Mouse (Mus musculus) MEL (cell line): ENCODE data around the gene Mgll. TPM values are rescaled to one million over a fixed set of nuclear protein-coding genes. Genes with fewer than 3 reads are reported as not detected.

Experiments used
- DNase-seq: peaks from one replicate; pipeline ENCODE4 v3.0.0; 2011; ENCODE audit warnings: low read depth, low spot score
- H3K27ac ChIP-seq: 2 replicates; pipeline ENCODE4 v1.5.1; 2012; ENCODE audit warnings: low read depth, mild to moderate bottlenecking, control low read depth, low read length, moderate library complexity; ENCODE audit not compliant: control insufficient read depth
- H3K27me3 ChIP-seq, 2 experiments: fragments of 150-350 bp in 1 of 2; sonication (generic) in 1 of 2; 2 replicates each; pipeline ENCODE4 v1.6.1; 2012; ENCODE audit warnings: low read length in 2 of 2, mild to moderate bottlenecking in 2 of 2, improper control_type of control experiment in 1 of 2, moderate library complexity in 1 of 2; ENCODE audit not compliant: insufficient read depth in 2 of 2, control insufficient read depth in 1 of 2
- H3K36me3 ChIP-seq, 2 experiments: 2 replicates each; pipeline ENCODE4 v1.6.1; 2012 to 2014; ENCODE audit warnings: low read length in 2 of 2, improper control_type of control experiment in 1 of 2, inconsistent platforms in 1 of 2, mild to moderate bottlenecking in 1 of 2; ENCODE audit not compliant: insufficient read depth in 2 of 2, control insufficient read depth in 1 of 2
- H3K4me1 ChIP-seq, 2 experiments: fragments of 150-350 bp in 1 of 2; sonication (generic) in 1 of 2; 2 replicates each; pipeline ENCODE4 v1.6.1; 2012; ENCODE audit warnings: low read length in 2 of 2, improper control_type of control experiment in 1 of 2, mild to moderate bottlenecking in 1 of 2; ENCODE audit not compliant: insufficient read depth in 2 of 2, control insufficient read depth in 1 of 2
- H3K4me3 ChIP-seq, 2 experiments: fragments of 150-350 bp in 1 of 2; sonication (generic) in 1 of 2; 2 replicates each; pipeline ENCODE4 v1.5.1; 2012; ENCODE audit warnings: low read depth in 2 of 2, low read length in 2 of 2, mild to moderate bottlenecking in 2 of 2, moderate library complexity in 2 of 2, control low read depth in 1 of 2, improper control_type of control experiment in 1 of 2; ENCODE audit not compliant: control insufficient read depth in 1 of 2, insufficient read depth in 1 of 2
- H3K79me2 ChIP-seq: 2 replicates; pipeline ENCODE4 v1.6.1; 2012; ENCODE audit warnings: mild to moderate bottlenecking, low read length, moderate library complexity; ENCODE audit not compliant: control insufficient read depth, poor library complexity, insufficient read depth
- H3K9ac ChIP-seq: 2 replicates; pipeline ENCODE4 v1.6.1; 2012; ENCODE audit warnings: low read depth, mild to moderate bottlenecking, control low read depth, low read length, moderate library complexity; ENCODE audit not compliant: control insufficient read depth, poor library complexity, severe bottlenecking
- H3K9me3 ChIP-seq: fragments of 150-350 bp; sonication (generic); replicated peaks from 2 replicates; pipeline ENCODE4 v1.6.1; 2012; ENCODE audit warnings: mild to moderate bottlenecking, low read length, improper control_type of control experiment, moderate library complexity; ENCODE audit not compliant: insufficient read depth
- CHD1 ChIP-seq: IDR thresholded peaks from 2 replicates; pipeline ENCODE4 v1.6.1; 2012; ENCODE audit warnings: low read depth, mild to moderate bottlenecking, inconsistent platforms, low read length, improper control_type of control experiment
- CHD2 ChIP-seq: IDR thresholded peaks from 2 replicates; pipeline ENCODE4 v1.6.1; 2011; ENCODE audit warnings: low read length, improper control_type of control experiment
- ELF1 ChIP-seq: IDR thresholded peaks from 2 replicates; pipeline ENCODE4 v1.6.1; 2014; ENCODE audit warnings: low read depth, mild to moderate bottlenecking, inconsistent platforms, low read length, improper control_type of control experiment, moderate library complexity
- EP300 ChIP-seq, 2 experiments: IDR thresholded peaks; 2 replicates each; pipeline ENCODE4 v1.6.1; 2011; ENCODE audit warnings: improper control_type of control experiment in 2 of 2, low read length in 2 of 2, low read depth in 1 of 2, mild to moderate bottlenecking in 1 of 2
- ETS1 ChIP-seq: IDR thresholded peaks from 2 replicates; pipeline ENCODE4 v1.6.1; 2012; ENCODE audit warnings: low read depth, mild to moderate bottlenecking, inconsistent platforms, low read length, improper control_type of control experiment, moderate library complexity
- GABPA ChIP-seq: IDR thresholded peaks from 2 replicates; pipeline ENCODE4 v1.6.1; 2012; ENCODE audit warnings: low read depth, mild to moderate bottlenecking, inconsistent platforms, low read length, improper control_type of control experiment, moderate library complexity
- HCFC1 ChIP-seq: IDR thresholded peaks from 2 replicates; pipeline ENCODE4 v1.6.1; 2012; ENCODE audit warnings: low read depth, mild to moderate bottlenecking, inconsistent platforms, low read length, improper control_type of control experiment, moderate library complexity
- JUND ChIP-seq: IDR thresholded peaks from 2 replicates; pipeline ENCODE4 v1.6.1; 2011; ENCODE audit warnings: low read depth, mild to moderate bottlenecking, improper control_type of control experiment, low read length
- MAFK ChIP-seq: IDR thresholded peaks from 2 replicates; pipeline ENCODE4 v1.6.1; 2011; ENCODE audit warnings: low read depth, mild to moderate bottlenecking, low read length, improper control_type of control experiment, borderline replicate concordance
- MAX ChIP-seq: IDR thresholded peaks from 2 replicates; pipeline ENCODE4 v1.6.1; 2011; ENCODE audit warnings: low read length, improper control_type of control experiment
- MAZ ChIP-seq: IDR thresholded peaks from 2 replicates; pipeline ENCODE4 v1.6.1; 2012; ENCODE audit warnings: low read depth, mild to moderate bottlenecking, inconsistent platforms, low read length, improper control_type of control experiment
- MEF2A ChIP-seq: IDR thresholded peaks from 2 replicates; pipeline ENCODE4 v1.6.1; 2014; ENCODE audit warnings: low read depth, mild to moderate bottlenecking, inconsistent platforms, low read length, improper control_type of control experiment; ENCODE audit not compliant: poor library complexity, insufficient replicate concordance, severe bottlenecking; ENCODE audit errors: extremely low read depth
- MXI1 ChIP-seq: IDR thresholded peaks from 2 replicates; pipeline ENCODE4 v1.6.1; 2011; ENCODE audit warnings: mild to moderate bottlenecking, low read depth, low read length, improper control_type of control experiment
- MYB ChIP-seq: IDR thresholded peaks from 2 replicates; pipeline ENCODE4 v1.6.1; 2011; ENCODE audit warnings: mild to moderate bottlenecking, low read depth, low read length, improper control_type of control experiment
- MYC ChIP-seq: IDR thresholded peaks from 2 replicates; pipeline ENCODE4 v1.6.1; 2011; ENCODE audit warnings: low read depth, mild to moderate bottlenecking, low read length, improper control_type of control experiment, moderate library complexity
- POLR2AphosphoS5 ChIP-seq: IDR thresholded peaks from 2 replicates; pipeline ENCODE4 v1.6.1; 2012; ENCODE audit warnings: low read depth, borderline replicate concordance, mild to moderate bottlenecking, inconsistent platforms, low read length, moderate library complexity, mixed read lengths
- RAD21 ChIP-seq: IDR thresholded peaks from 2 replicates; pipeline ENCODE4 v1.6.1; 2011; ENCODE audit warnings: mild to moderate bottlenecking, low read depth, low read length, improper control_type of control experiment
- SMC3 ChIP-seq: IDR thresholded peaks from 2 replicates; pipeline ENCODE4 v1.6.1; 2011; ENCODE audit warnings: low read depth, low read length, improper control_type of control experiment
- TCF12 ChIP-seq: IDR thresholded peaks from 2 replicates; pipeline ENCODE4 v1.6.1; 2014; ENCODE audit warnings: low read depth, mild to moderate bottlenecking, inconsistent platforms, low read length, improper control_type of control experiment, moderate library complexity
- UBTF ChIP-seq: IDR thresholded peaks from 2 replicates; pipeline ENCODE4 v1.6.1; 2012; ENCODE audit warnings: low read depth, mild to moderate bottlenecking, inconsistent platforms, low read length, improper control_type of control experiment, moderate library complexity, borderline replicate concordance; ENCODE audit not compliant: insufficient read depth
- USF1 ChIP-seq: IDR thresholded peaks from 2 replicates; pipeline ENCODE4 v1.6.1; 2014; ENCODE audit warnings: low read depth, mild to moderate bottlenecking, inconsistent platforms, low read length, improper control_type of control experiment, moderate library complexity
- ZMIZ1 ChIP-seq: IDR thresholded peaks from 2 replicates; pipeline ENCODE4 v1.6.1; 2012; ENCODE audit warnings: low read depth, mild to moderate bottlenecking, inconsistent platforms, low read length, improper control_type of control experiment, moderate library complexity
- ZNF384 ChIP-seq: IDR thresholded peaks from 2 replicates; pipeline ENCODE4 v1.6.1; 2012; ENCODE audit warnings: low read depth, mild to moderate bottlenecking, inconsistent platforms, low read length, improper control_type of control experiment
- polyA plus RNA-seq, 2 experiments: library from polyadenylated mRNA; stranded (reverse) in 1 of 2; unstranded in 1 of 2; fragments of >175 nt in 1 of 2; fragments of >200 nt in 1 of 2; gene quantifications; 2 replicates each; pipeline versions ENCODE4 v1.2.1 to v1.2.4; 2012; ENCODE audit warnings: low replicate concordance in 2 of 2, low read depth in 1 of 2; ENCODE audit not compliant: insufficient read length in 2 of 2, insufficient read depth in 1 of 2, missing spikeins in 1 of 2
- total RNA-seq: library from RNA; depleted of rRNA; stranded (reverse); fragments of 300-350 nt; gene quantifications from 2 replicates; pipeline ENCODE4 v1.2.3, GENCODE M21; 2012

Gene Mgll
- total and polyA plus RNA-seq, 3 experiments = not detected

GRCm38 (mm10) chr6:88741041-88741440 is 16.8 kb downstream of the Mgll start:
- H3K36me3 ChIP-seq = no peaks in the 10 kb centered on the region
- no peaks in the 10 kb centered on the region for H3K9me3 ChIP-seq
- no peaks in the 10 kb centered on the region for H3K4me1 ChIP-seq
- TF ChIP-seq EP300 (IDR thresholded peaks at IDR 0.05; ENCODE audit: low read depth in 1 of 2, low read length in 2 of 2) (no peak), UBTF (no peak), MAZ (no peak), MAFK (no peak), ZMIZ1 (no peak), TCF12 (no peak), USF1 (no peak), GABPA (no peak), ETS1 (no peak)
- no peak for DNase-seq
- peaks cover 0 to 1% of the 10 kb centered on the region in 2 experiments; a peak in 1 of 4 replicates for H3K27me3 ChIP-seq
- H3K4me3 ChIP-seq = no peak overlapping the region
- H3K9ac ChIP-seq = no peak overlapping the region
- no peak overlapping the region for H3K27ac ChIP-seq
- H3K79me2 ChIP-seq = no peaks in the 10 kb centered on the region

DNA sequence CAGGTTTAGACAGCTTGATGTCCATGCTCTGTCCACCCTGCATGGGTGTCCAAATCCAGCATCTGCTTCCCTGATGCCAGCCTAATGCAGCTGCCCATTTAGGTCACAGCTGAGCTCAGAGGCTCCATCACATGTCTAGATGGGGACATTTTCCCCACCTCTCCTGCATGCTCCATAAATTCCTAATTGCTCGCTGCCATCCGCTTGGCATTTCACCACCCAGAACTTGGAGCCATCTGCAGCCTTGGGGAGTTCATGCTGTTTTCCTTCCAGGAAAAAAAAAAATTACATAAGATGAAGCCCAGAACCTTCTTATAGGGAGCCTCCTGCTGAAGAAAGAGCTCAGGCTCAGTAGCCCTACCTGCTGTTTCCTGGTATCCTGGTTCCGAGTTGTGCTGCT is 17.6 kb downstream of the Mgll start:
- no peak overlapping the region for H3K9ac ChIP-seq
- TF ChIP-seq ELF1 (no peak), HCFC1 (no peak), ZNF384 (no peak), ETS1 (no peak), MAX (no peak), RAD21 (no peak), USF1 (no peak), MXI1 (no peak), JUND (no peak), SMC3 (no peak), POLR2AphosphoS5 (no peak), UBTF (no peak), MYC (no peak), TCF12 (no peak), CHD1 (no peak), ZMIZ1 (no peak), MYB (no peak), MEF2A (no peak), CHD2 (no peak), MAFK (no peak)
- H3K27me3 ChIP-seq = peaks cover 1 to 5% of the 10 kb centered on the region in 2 experiments; a peak in 2 of 4 replicates
- H3K4me3 ChIP-seq = no peak overlapping the region
- no peak for DNase-seq
- H3K9me3 ChIP-seq = no peaks in the 10 kb centered on the region
- no peaks in the 10 kb centered on the region for H3K36me3 ChIP-seq
- no peaks in the 10 kb centered on the region for H3K4me1 ChIP-seq
- H3K79me2 ChIP-seq = no peaks in the 10 kb centered on the region
- no peak overlapping the region for H3K27ac ChIP-seq
